Mouse (Mus musculus) left cerebral cortex, adult 9 months (tissue): ENCODE data around the gene Gm10309.
"Not testable (repeated sequence)": the region's sequence is repeated elsewhere in the genome, so short reads cannot be mapped to it uniquely, and the experiment has no call there.

Source experiments
- DNase-seq, 2 experiments: peaks; one replicate each; pipeline ENCODE4 v3.0.0; 2022; ENCODE audit warnings: low spot score in 2 of 2

Gm10309 gene

GRCm38 (mm10) chr17:86514974-86515620, 10.1 kb upstream of the Gm10309 start:
- DNase-seq = no peak

- DNase-seq = no peak
Observed at GRCm38 (mm10) chr17:86509871-86510270, 4.8 kb upstream of the Gm10309 start.

DNA sequence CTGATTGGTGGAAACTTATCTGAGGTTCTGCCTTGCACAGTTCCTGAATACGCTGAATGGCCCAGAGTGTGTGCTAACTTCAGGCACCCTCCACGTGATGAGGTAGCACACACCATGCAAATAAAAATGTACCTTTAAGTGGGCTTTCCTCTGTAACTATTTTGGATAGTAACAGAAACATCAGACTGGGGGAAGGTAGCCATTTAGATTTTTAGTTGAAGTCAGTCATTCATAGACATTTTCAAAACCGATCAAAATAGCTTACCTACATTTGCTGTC, 3.1 kb upstream of the Gm10309 start:
- no peak for DNase-seq

GRCm38 (mm10) chr17:86507342-86508211, 2.5 kb upstream of the Gm10309 start:
- DNase-seq = no peak

DNA sequence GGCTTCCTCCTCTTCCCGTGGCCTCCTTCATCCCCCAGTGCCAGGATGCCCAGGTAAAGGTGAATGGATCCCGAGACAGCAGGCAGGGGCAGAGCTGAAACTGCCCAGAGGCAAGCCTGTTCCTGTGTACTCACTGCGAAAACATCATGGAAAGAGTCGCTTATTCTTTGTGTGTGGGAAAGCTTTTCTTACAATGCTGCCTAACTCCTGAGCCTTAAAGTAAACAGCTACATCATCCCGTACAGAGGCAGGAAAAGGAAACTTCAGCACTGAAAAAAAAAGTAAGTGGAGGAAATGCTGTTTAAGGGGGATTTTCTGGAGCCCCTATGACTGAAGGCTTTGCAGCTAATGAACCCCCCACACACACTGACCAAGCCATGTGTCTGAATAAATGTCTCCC, 1.8 kb upstream of the Gm10309 start:
- DNase-seq = no peak

GRCm38 (mm10) chr17:86503208-86503897, 1.7 kb downstream of the Gm10309 start:
- no peak for DNase-seq

GRCm38 (mm10) chr17:86501393-86501792, 3.6 kb downstream of the Gm10309 start:
- DNase-seq = no peak

DNA sequence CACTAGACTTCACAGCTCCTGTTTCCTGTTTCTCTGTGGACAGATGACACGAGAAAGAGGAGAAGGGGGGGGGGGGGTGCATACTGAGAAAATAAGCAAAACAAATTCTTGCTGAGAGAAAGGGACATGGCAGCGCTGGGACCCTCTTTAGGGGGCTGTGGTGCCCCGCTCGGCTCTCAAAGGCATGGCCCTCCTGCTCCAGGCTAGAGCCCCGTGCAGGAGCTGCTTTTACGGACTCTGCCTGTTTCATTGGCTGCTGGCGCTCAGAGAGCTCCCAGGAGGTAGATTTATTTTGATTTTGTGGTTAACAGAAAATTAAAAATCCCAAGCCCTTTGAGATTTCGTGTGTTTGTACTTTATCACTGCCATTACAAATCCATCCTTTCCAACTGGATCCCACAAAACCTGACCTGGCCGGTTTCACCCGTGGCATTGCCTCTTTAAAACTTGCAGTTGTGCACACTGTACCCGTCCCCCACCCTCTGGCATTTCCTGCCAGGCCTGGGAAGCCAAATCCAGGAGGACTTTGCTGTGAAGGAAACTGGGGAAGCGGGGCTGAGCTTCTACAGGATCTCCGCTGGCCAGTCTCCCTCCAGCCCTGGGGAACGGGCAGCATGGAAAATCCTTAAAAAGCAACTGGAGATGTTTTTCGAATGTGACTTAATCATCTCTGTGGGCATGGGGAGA, 5.5 kb downstream of the Gm10309 start:
- DNase-seq = no peak

DNA sequence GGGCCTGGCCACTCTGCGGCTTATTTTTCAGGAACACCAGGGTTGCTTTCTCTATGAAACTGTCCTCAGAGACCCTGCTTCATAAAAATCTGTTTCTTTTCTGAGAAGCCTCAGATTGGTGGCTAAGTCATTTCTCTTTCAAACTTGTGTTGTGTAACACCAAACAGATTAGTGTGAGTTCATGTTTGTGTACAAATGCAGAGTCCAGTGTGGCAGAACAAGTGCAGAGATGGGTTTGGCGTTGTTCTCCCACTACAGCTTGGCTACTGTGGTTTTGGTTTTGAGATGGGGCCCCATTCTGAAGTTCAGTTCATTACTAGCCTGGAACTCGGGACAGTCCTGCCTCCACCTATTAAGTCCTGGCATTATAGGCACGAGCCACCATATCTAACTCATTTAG, 7.7 kb downstream of the Gm10309 start:
- no peak for DNase-seq

GRCm38 (mm10) chr17:86496123-86496771, 8.8 kb downstream of the Gm10309 start:
- DNase-seq = peak in 1 of 2 experiments; percentile 56

DNA sequence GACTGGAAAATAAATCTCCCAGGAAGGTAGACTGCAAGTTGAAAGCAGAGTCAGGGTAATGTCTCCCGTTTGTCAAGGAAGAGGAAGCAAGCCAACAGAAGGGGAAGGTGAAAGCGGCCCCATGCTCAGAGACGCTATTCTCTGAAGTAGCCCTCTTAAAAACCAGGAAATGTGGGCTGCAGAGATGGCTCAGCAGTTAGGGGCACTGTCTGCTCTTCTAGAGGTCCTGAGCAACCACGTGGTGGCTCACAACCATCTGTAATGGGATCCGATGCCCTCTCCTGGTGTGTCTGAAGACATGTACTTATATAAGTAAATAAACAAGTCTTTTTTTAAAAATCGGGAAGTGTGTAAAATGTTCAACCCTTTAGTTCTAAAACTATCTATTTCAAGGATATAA, 10.1 kb downstream of the Gm10309 start:
- no peak for DNase-seq

DNA sequence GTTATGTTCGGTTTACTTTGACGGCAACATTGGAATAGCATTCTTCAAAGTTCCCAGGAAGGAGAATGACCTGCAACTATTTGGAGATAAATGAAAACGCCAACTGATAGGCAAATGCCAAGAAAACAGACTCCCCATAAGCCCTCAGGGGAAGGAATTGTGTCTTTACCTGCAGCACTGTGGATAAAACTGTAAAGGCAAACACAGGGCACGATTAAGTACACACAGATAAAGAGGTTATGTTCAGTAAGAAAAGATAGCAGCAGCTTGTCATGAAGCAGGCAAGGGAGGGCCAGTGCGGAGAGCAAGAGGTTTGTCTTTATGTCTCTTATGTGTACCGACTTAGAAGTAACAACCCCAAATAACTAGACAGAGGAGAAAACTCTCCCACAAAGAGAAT, 10.5 kb downstream of the Gm10309 start:
- no peak for DNase-seq

DNA sequence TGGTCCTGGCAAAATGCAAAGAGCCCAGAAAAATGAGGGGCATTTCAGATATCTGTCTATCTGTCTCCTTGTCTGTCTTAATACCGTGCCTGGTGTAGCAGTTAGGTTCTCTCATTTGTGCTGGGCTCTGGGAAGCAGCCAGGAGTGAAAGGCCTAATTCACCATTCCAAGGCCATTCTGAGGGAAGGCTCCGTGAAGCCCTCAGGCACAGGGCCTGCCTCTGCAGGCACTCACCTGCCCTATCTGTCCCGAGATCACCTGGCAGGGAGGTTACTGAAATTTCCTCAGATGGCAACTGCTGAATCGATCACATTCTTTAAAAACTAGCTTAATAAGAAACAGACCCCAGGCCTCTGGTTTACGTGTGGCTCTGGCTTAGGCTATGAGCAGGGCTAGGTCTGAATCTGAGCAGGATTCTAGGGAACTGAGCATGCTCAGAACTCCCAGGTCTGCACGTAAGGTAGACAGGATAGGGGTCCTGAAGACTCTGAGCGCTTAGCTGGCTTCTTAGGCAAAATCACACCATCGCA, 11.1 kb downstream of the Gm10309 start:
- no peak for DNase-seq

- DNase-seq = no peak
Observed at GRCm38 (mm10) chr17:86492376-86492775, 12.7 kb downstream of the Gm10309 start.

DNA sequence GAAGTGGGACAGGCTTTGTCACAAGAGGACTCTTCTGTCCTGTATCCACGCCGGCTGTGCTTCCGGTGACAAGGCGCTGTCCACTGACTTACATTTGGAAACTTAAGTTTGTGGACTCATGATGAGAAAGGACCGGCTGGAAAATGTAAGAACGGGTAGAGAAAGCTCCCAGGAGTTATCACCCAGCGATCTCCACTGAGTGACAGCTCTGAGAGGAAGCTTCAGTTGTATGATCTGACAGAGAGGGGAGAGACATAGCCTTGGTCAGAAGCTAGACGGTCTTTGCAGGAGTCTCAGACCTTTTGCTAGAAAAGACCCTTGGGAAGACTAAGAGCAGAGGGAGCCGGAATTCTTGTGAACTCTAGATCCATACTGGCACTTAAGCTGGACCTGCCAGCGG, 15.2 kb downstream of the Gm10309 start:
- DNase-seq = no peak

DNA sequence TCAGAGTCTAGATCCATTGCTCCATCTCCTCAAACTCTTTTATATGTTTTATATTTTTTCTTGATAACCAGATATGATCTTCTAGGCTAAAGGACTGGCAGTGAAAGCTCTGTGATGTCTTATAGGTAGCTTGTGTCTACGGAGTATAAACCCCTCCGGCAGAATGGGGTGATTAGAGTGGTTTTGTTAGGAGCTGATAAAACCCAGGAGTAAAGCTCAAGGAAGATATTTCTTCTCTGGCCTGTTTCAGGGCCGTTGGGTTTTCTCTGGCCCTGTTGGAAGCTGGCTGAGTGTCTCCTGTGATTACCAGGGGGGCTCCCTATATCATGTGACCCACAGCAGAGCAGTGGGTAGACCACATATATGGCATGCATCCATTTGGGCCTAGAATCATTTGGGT, 17.6 kb downstream of the Gm10309 start:
- no peak for DNase-seq

- no peak for DNase-seq
Observed at GRCm38 (mm10) chr17:86486657-86487056, 18.4 kb downstream of the Gm10309 start.

DNA sequence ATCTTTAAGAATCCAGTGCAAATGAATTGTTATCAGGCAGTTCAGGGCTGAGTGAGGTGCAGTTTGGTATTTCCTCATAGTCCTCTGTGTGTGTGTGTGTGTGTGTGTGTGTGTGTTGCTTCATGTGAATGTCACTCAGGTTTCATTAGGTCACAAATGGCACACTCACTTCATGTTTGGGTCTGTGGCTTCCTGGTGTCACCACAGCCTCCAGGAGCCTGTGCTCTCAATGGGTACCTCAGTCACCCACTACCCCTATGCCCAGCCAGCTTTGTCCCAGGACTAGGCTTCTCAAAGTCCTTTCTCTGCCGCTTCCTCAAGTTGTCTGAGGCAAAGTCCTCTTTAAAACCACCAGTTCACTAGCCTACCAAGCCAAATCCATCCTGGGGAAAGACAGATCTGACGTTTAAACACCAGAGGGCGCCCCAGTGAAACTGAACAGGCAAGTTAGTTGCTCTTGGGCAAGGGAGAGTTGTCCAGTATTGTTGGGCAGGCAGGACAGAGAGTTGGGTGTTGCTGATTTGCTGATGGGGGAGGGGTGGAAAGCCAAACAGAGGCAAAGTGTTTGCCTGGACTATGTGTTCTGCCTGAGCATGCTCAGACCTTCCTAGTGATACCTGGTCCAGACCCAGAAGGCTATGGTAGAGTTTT, 20.8 kb downstream of the Gm10309 start:
- DNase-seq = peak in 1 of 2 experiments; percentile 87

GRCm38 (mm10) chr17:86482675-86483074, 22.4 kb downstream of the Gm10309 start:
- DNase-seq = no peak

GRCm38 (mm10) chr17:86479406-86479805, 25.6 kb downstream of the Gm10309 start:
- no peak for DNase-seq

GRCm38 (mm10) chr17:86477401-86477800, 27.6 kb downstream of the Gm10309 start:
- DNase-seq = not testable (repeated sequence)
